Mouse (Mus musculus): ENCODE measurements around the gene Rpl19.

- TF ChIP-seq CTCF (IDR thresholded peaks at IDR 0.05; ENCODE audit: borderline replicate concordance, extremely low read depth, insufficient read depth, insufficient read length): no peak
- TF ChIP-seq POLR2A (IDR thresholded peaks at IDR 0.05; ENCODE audit: borderline replicate concordance, extremely low read depth, insufficient read depth, insufficient read length, poor library complexity, severe bottlenecking): no peak
Measured at GRCm38 (mm10) chr11:97997387-97997960, 29.0 kb upstream of the Rpl19 start.

Measured in brain, embryonic 14.5 days (tissue).